Mouse (Mus musculus): ENCODE results near the gene Cpsf3. TPM values are rescaled to one million over a fixed set of nuclear protein-coding genes. Genes with fewer than 3 reads are reported as not detected.

Gene Cpsf3
- polyA plus RNA-seq (2014; fragmentation: Nextera tagmentation; extraction: Ambion mirVana) = 106 and 108 TPM in 2 replicates

DNA sequence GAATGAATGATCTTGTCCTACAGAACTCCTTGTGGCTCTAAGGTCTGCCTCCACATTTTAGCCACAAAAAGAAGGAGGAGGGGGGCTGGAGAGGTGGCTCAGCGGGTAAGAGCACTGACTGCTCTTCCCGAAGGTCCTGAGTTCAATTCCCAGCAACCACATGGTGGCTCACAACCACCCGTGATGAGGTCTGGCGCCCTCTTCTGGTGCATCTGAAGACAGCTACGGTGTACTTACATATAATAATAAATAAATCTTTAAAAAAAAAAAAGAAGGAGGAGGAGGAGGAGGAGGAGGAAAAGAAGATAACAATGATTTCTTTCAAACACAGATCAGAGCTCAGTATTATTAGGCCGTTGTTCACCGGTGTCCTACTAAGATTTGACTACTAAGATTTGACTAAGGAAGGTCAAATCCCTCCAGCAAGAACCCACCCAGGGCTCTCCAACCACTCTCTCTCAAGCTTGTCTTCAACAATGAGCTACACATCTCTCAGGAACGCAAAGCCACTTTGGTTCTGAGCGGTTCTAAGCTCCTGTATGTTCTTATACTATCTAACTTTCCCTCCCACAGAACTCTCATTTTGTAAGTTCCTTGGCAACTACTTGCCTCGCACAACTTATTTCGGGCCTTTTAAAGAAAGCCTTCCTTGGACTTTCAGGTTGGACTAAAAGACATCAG is at the start of gene Cpsf3:
TSS of gene Cpsf3 (plus strand) at position 631 of the 681 bp plus-strand sequence.
- ATAC-seq (ENCODE audit: insufficient read depth) = no peak
- Histone ChIP-seq H3K4me1 (ENCODE audit: insufficient read depth) (no peaks in the 10 kb centered on the region), H3K27ac (ENCODE audit: low read depth) (peak within 1 kb of the TSS; percentile 89), H3K36me3 (ENCODE audit: insufficient read depth) (peaks cover 4% of the 10 kb centered on the region; the same call in 1 of the 2 replicates), H3K4me3 (ENCODE audit: low read depth, low read length) (peak within 1 kb of the TSS; percentile 82), H3K27me3 (ENCODE audit: insufficient read depth, low read length) (no peaks in the 10 kb centered on the region), H3K9ac (peak within 1 kb of the TSS; percentile 92), H3K9me3 (ENCODE audit: low read depth, low read length) (no peaks in the 10 kb centered on the region), H3K4me2 (peak within 1 kb of the TSS; percentile 81)
- 52% methylated on average over 11 of the region's 11 CpGs for WGBS
- no peak for DNase-seq
- peak; percentile 19; the same call in 1 of the 2 replicates for TF ChIP-seq CTCF (IDR thresholded peaks at IDR 0.05; ENCODE audit: low read depth)

DNA sequence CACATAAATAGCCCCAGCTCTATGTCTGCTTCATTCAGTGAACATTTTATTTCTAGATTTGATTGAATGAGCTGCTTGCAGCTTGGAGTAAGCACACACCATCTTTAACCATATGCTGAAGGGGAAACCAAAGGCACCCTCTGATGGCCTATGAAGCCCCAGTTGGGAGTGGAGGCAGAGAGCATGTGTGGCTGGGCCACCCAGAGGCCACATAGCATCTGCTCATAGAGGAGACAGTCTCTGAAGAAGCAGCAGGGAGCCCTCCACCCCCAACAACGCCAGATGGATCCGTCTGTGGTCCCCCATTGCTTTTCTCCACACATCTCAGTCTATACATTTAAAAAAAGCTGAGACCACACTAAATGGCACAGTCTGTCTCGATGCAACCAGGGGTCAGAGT is 43.2 kb upstream of the Cpsf3 start:
- Histone ChIP-seq H3K4me3 (ENCODE audit: low read depth, low read length) (no peak overlapping the region), H3K27me3 (ENCODE audit: insufficient read depth, low read length) (no peaks in the 10 kb centered on the region), H3K9ac (no peak overlapping the region), H3K4me1 (ENCODE audit: insufficient read depth) (no peaks in the 10 kb centered on the region), H3K36me3 (ENCODE audit: insufficient read depth) (peaks cover 50% of the 10 kb centered on the region), H3K27ac (ENCODE audit: low read depth) (no peak overlapping the region), H3K9me3 (ENCODE audit: low read depth, low read length) (no peaks in the 10 kb centered on the region), H3K4me2 (no peak overlapping the region)
- no peak for TF ChIP-seq CTCF (IDR thresholded peaks at IDR 0.05; ENCODE audit: low read depth)
- no peak for DNase-seq
- no peak for ATAC-seq (ENCODE audit: insufficient read depth)
- 77% methylated on average over 3 of the region's 3 CpGs for WGBS

DNA sequence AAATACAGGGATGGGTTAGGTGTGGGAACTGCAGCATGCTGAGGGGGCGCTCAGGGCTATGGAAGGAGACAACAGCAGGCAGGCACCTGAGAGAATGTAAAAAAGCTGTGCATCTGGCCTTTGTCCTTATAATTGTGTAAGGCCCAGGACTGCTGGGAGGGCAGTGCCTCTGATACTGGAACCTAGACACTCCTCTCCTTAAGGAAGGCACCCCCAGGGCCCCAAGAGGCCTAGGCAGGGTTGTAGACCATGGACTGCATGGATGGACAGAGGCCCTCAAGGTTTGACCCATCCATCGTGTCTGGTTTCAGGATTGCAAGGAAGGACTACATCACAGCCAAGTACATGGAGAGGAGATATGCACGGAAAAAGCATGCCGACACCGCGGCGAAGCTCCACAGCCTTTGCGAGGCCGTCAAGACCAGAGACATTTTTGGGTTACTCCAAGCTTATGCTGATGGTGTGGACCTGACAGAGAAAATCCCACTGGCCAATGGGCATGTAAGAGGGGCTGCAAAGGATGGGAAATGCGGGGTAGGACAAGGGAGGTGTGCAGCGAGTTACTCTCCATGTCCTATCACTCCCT is 40.7 kb upstream of the Cpsf3 start:
- Histone ChIP-seq H3K4me3 (ENCODE audit: low read depth, low read length) (no peak overlapping the region), H3K36me3 (ENCODE audit: insufficient read depth) (peaks cover 61% of the 10 kb centered on the region)

DNA sequence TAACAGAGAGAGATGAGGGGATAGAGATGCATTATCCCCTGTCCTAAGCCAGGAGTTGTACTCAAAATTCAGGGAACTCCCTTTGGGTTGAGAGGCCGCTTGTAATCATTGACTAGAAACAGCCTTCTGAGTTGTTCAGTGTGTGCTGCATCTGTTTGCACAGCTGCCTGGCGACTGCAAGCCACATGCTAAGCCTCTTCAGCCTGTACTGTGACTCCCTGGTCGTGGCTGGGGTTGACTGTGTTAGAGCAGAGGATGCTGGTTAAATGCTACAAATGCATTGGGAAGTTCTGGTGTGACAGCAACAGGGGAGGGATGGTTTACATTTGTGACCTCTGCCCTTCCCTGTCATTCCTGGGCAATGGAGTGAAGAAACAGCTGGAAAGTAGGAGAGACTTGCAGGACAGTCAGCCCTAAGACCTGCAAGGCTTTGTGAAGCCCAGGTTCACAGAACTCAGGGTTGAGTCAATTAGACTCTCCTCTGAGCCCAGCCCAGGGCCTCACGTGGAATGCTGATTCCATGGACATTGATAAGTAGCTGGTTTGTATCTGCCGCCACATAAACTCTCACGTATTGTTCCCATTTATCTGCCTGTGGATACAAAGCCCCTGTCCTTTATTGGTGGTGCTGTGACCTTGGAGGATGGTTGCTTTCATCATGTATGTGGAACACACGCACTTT is 37.3 kb upstream of the Cpsf3 start:
- TF ChIP-seq CTCF (IDR thresholded peaks at IDR 0.05; ENCODE audit: low read depth) = no peak
- Histone ChIP-seq H3K9ac (no peak overlapping the region), H3K27me3 (ENCODE audit: insufficient read depth, low read length) (no peaks in the 10 kb centered on the region), H3K27ac (ENCODE audit: low read depth) (no peak overlapping the region), H3K36me3 (ENCODE audit: insufficient read depth) (peaks cover 62% of the 10 kb centered on the region), H3K9me3 (ENCODE audit: low read depth, low read length) (no peaks in the 10 kb centered on the region), H3K4me1 (ENCODE audit: insufficient read depth) (no peaks in the 10 kb centered on the region), H3K4me2 (no peak overlapping the region), H3K4me3 (ENCODE audit: low read depth, low read length) (no peak overlapping the region)
- WGBS = 71% methylated on average over 7 of the region's 7 CpGs
- ATAC-seq (ENCODE audit: insufficient read depth) (no peak), DNase-seq (no peak)

More for the DNA sequence above, 40.7 kb upstream of the Cpsf3 start:
- Histone ChIP-seq H3K27ac (ENCODE audit: low read depth) (no peak overlapping the region), H3K9ac (no peak overlapping the region), H3K4me1 (ENCODE audit: insufficient read depth) (no peaks in the 10 kb centered on the region), H3K4me2 (no peak overlapping the region), H3K27me3 (ENCODE audit: insufficient read depth, low read length) (no peaks in the 10 kb centered on the region), H3K9me3 (ENCODE audit: low read depth, low read length) (no peaks in the 10 kb centered on the region)
- DNase-seq = no peak
- TF ChIP-seq CTCF (IDR thresholded peaks at IDR 0.05; ENCODE audit: low read depth) = no peak
- WGBS = 93% methylated on average over 11 of the region's 11 CpGs
- ATAC-seq (ENCODE audit: insufficient read depth) = no peak

DNA sequence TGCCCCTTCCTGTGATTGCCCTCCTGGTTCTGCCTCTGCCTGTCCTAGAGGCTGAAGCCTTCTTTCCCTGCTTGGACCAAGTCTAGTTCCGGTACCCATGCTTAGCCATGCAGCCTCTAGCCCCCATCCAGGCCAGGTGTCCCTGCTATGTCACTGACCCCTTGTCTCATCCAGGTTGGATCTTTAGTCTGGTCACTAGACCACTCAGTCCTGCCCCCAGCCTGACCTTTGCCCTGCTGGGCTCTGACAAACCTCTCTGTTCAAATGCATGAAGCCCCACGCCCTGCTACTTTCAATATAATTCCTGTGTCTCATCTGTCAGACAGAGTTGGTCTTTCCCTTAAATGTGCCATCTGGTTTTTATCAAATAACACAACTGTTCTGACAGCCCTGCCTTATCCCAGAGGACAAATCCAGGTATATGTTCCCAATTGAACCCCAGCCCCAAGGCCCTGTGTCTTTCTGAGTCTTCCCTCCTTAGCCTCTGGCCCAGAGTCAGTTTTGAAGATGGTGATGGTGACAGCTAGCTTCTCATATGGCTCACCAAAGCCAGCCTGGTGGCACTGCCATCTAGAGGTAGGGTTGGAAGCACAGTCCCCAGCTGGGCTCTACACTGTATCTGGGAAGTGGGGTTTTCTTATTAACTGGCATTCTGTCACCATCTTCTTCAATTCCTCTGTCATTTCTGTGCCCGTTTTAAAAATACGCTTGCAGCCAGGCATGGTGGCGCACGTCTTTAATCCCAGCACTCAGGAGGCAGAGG is 24.5 kb upstream of the Cpsf3 start:
- Histone ChIP-seq H3K4me3 (ENCODE audit: low read depth, low read length) (no peak overlapping the region), H3K36me3 (ENCODE audit: insufficient read depth) (peaks cover 41% of the 10 kb centered on the region; the same call in 1 of the 2 replicates), H3K27me3 (ENCODE audit: insufficient read depth, low read length) (no peaks in the 10 kb centered on the region), H3K27ac (ENCODE audit: low read depth) (no peak overlapping the region), H3K9ac (no peak overlapping the region), H3K4me2 (no peak overlapping the region), H3K4me1 (ENCODE audit: insufficient read depth) (no peaks in the 10 kb centered on the region), H3K9me3 (ENCODE audit: low read depth, low read length) (no peaks in the 10 kb centered on the region)
- ATAC-seq (ENCODE audit: insufficient read depth) = no peak
- 85% methylated on average over 6 of the region's 6 CpGs for WGBS
- TF ChIP-seq CTCF (IDR thresholded peaks at IDR 0.05; ENCODE audit: low read depth) = peak; percentile 37; the same call in 1 of the 2 replicates
- DNase-seq = peak; percentile 19

DNA sequence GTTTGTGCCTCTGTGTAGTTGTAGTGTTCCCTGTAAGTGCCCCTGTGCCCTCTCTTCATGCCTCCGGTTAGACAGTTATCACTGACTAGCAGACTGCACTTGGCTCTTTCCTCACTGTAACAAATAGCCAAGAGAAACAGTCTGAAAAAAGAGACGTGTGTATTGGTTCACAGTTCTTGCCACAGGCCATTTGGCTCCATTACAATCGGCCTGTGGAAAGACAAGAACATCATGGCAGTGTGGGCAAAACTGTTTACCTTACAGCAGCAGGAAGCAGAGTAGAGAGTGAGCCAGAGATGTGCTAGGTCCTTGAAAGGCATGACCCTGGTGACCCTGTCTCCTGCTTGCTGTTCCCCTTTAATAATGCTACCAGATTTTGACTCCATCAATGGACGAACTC is 23.7 kb upstream of the Cpsf3 start:
- H3K9ac ChIP-seq = no peak overlapping the region
- TF ChIP-seq CTCF (IDR thresholded peaks at IDR 0.05; ENCODE audit: low read depth) = no peak
- 70% methylated on average over 4 of the region's 4 CpGs for WGBS
- H3K4me1 ChIP-seq (ENCODE audit: insufficient read depth) = no peaks in the 10 kb centered on the region
- no peak for ATAC-seq (ENCODE audit: insufficient read depth)
- peaks cover 44% of the 10 kb centered on the region for H3K36me3 ChIP-seq (ENCODE audit: insufficient read depth)
- no peak for DNase-seq
- no peak overlapping the region for H3K4me2 ChIP-seq
- H3K4me3 ChIP-seq (ENCODE audit: low read depth, low read length) = no peak overlapping the region
- no peaks in the 10 kb centered on the region for H3K9me3 ChIP-seq (ENCODE audit: low read depth, low read length)
- H3K27ac ChIP-seq (ENCODE audit: low read depth) = no peak overlapping the region
- H3K27me3 ChIP-seq (ENCODE audit: insufficient read depth, low read length) = no peaks in the 10 kb centered on the region
